Mouse (Mus musculus): ENCODE results near the gene Tmem176b. TPM values are rescaled to one million over a fixed set of nuclear protein-coding genes. Genes with fewer than 3 reads are reported as not detected.
"Not testable (repeated sequence)": the region's sequence is repeated elsewhere in the genome, so short reads cannot be mapped to it uniquely, and the experiment has no call there.

Gene Tmem176b
- 49.0 and 49.2 TPM in 2 replicates for polyA plus RNA-seq (2012; rRNA removed)

- Histone ChIP-seq H3K36me3 (ENCODE audit: control insufficient read depth, insufficient read depth, low read length) (no peaks in the 10 kb centered on the region), H3K4me1 (ENCODE audit: control insufficient read depth, insufficient read depth, low read length) (no peaks in the 10 kb centered on the region), H3K4me3 (ENCODE audit: control insufficient read depth, low read depth, low read length) (peak within 1 kb of the TSS; percentile 55), H3K27ac (ENCODE audit: control insufficient read depth, insufficient read depth, low read depth, low read length) (peak within 1 kb of the TSS; percentile 15), H3K27me3 (ENCODE audit: control insufficient read depth, insufficient read depth, low read length) (no peaks in the 10 kb centered on the region)
- TF ChIP-seq CTCF (IDR thresholded peaks at IDR 0.05; ENCODE audit: control insufficient read depth, insufficient read depth, insufficient replicate concordance, low read depth, low read length) (no peak), POLR2A (IDR thresholded peaks at IDR 0.05; ENCODE audit: control insufficient read depth, low read depth, low read length) (no peak)
Observed at GRCm38 (mm10) chr6:48840973-48841625, at the start of gene Tmem176b. TSS of gene Tmem176b (minus strand) at chr6:48841496.

DNA sequence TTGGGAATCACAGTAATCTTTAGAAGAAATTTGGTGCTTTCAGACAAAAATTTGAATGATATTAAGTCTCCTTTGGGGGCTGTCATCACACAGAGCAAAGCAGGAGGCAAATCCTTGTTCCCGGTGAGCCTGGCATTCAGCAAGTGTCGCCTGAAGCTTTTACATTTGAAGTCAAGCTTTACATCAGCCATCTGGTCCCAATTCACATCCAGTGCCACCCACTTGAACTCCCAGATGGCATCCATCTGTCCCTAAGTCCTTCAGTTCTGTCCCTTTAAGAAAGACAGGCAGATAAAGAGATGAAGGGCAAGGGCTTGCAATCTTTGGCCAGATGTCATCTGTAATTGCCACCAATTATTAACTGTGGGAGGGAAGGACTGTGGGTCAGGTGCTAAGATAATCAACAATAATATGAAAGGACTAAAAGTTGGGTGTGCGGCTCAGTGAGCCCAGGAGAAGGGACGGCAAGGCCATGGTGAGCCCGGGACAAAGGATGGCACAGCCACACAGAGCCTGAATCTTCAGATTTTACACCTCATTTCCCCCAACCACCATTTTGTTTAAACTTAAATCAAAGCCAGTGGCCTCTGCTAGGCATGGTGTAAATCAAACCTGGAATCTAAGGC lies 35.3 kb upstream of the Tmem176b start:
- no peak for TF ChIP-seq CTCF (IDR thresholded peaks at IDR 0.05; ENCODE audit: control insufficient read depth, insufficient read depth, insufficient replicate concordance, low read depth, low read length)
- no peak for TF ChIP-seq POLR2A (IDR thresholded peaks at IDR 0.05; ENCODE audit: control insufficient read depth, low read depth, low read length)
- Histone ChIP-seq H3K4me1 (ENCODE audit: control insufficient read depth, insufficient read depth, low read length) (no peaks in the 10 kb centered on the region), H3K27ac (ENCODE audit: control insufficient read depth, insufficient read depth, low read depth, low read length) (no peak overlapping the region), H3K36me3 (ENCODE audit: control insufficient read depth, insufficient read depth, low read length) (no peaks in the 10 kb centered on the region), H3K4me3 (ENCODE audit: control insufficient read depth, low read depth, low read length) (no peak overlapping the region), H3K27me3 (ENCODE audit: control insufficient read depth, insufficient read depth, low read length) (no peaks in the 10 kb centered on the region)

- TF ChIP-seq POLR2A (IDR thresholded peaks at IDR 0.05; ENCODE audit: control insufficient read depth, low read depth, low read length): no peak
- TF ChIP-seq CTCF (IDR thresholded peaks at IDR 0.05; ENCODE audit: control insufficient read depth, insufficient read depth, insufficient replicate concordance, low read depth, low read length): no peak
- H3K4me3 ChIP-seq (ENCODE audit: control insufficient read depth, low read depth, low read length): no peak overlapping the region
- no peak overlapping the region for H3K27ac ChIP-seq (ENCODE audit: control insufficient read depth, insufficient read depth, low read depth, low read length)
- H3K27me3 ChIP-seq (ENCODE audit: control insufficient read depth, insufficient read depth, low read length): no peaks in the 10 kb centered on the region
- H3K36me3 ChIP-seq (ENCODE audit: control insufficient read depth, insufficient read depth, low read length): no peaks in the 10 kb centered on the region
- H3K4me1 ChIP-seq (ENCODE audit: control insufficient read depth, insufficient read depth, low read length): no peaks in the 10 kb centered on the region
Observed at GRCm38 (mm10) chr6:48875515-48875914, 34.2 kb upstream of the Tmem176b start.

- Histone ChIP-seq H3K36me3 (ENCODE audit: control insufficient read depth, insufficient read depth, low read length) (no peaks in the 10 kb centered on the region), H3K27ac (ENCODE audit: control insufficient read depth, insufficient read depth, low read depth, low read length) (no peak overlapping the region), H3K4me3 (ENCODE audit: control insufficient read depth, low read depth, low read length) (no peak overlapping the region), H3K4me1 (ENCODE audit: control insufficient read depth, insufficient read depth, low read length) (no peaks in the 10 kb centered on the region), H3K27me3 (ENCODE audit: control insufficient read depth, insufficient read depth, low read length) (no peaks in the 10 kb centered on the region)
- TF ChIP-seq POLR2A (IDR thresholded peaks at IDR 0.05; ENCODE audit: control insufficient read depth, low read depth, low read length): no peak
Observed at GRCm38 (mm10) chr6:48874576-48874975, 33.3 kb upstream of the Tmem176b start.

- TF ChIP-seq CTCF (IDR thresholded peaks at IDR 0.05; ENCODE audit: control insufficient read depth, insufficient read depth, insufficient replicate concordance, low read depth, low read length): no peak
- TF ChIP-seq POLR2A (IDR thresholded peaks at IDR 0.05; ENCODE audit: control insufficient read depth, low read depth, low read length): no peak
- Histone ChIP-seq H3K27me3 (ENCODE audit: control insufficient read depth, insufficient read depth, low read length) (no peaks in the 10 kb centered on the region), H3K36me3 (ENCODE audit: control insufficient read depth, insufficient read depth, low read length) (no peaks in the 10 kb centered on the region)
Observed at GRCm38 (mm10) chr6:48872596-48872995, 31.3 kb upstream of the Tmem176b start, which contains the start of gene Aoc1. TSS of gene Aoc1 (plus strand) at chr6:48872896.

GRCm38 (mm10) chr6:48869774-48870173 lies 28.5 kb upstream of the Tmem176b start:
- Histone ChIP-seq H3K27ac (ENCODE audit: control insufficient read depth, insufficient read depth, low read depth, low read length) (no peak overlapping the region), H3K4me3 (ENCODE audit: control insufficient read depth, low read depth, low read length) (no peak overlapping the region), H3K36me3 (ENCODE audit: control insufficient read depth, insufficient read depth, low read length) (no peaks in the 10 kb centered on the region), H3K4me1 (ENCODE audit: control insufficient read depth, insufficient read depth, low read length) (no peaks in the 10 kb centered on the region), H3K27me3 (ENCODE audit: control insufficient read depth, insufficient read depth, low read length) (no peaks in the 10 kb centered on the region)
- TF ChIP-seq POLR2A (IDR thresholded peaks at IDR 0.05; ENCODE audit: control insufficient read depth, low read depth, low read length) (no peak), CTCF (IDR thresholded peaks at IDR 0.05; ENCODE audit: control insufficient read depth, insufficient read depth, insufficient replicate concordance, low read depth, low read length) (no peak)

More at GRCm38 (mm10) chr6:48872596-48872995, 31.3 kb upstream of the Tmem176b start, which contains the start of gene Aoc1:
- Histone ChIP-seq H3K4me1 (ENCODE audit: control insufficient read depth, insufficient read depth, low read length) (no peaks in the 10 kb centered on the region), H3K27ac (ENCODE audit: control insufficient read depth, insufficient read depth, low read depth, low read length) (no peak within 1 kb of the TSS), H3K4me3 (ENCODE audit: control insufficient read depth, low read depth, low read length) (no peak within 1 kb of the TSS)

DNA sequence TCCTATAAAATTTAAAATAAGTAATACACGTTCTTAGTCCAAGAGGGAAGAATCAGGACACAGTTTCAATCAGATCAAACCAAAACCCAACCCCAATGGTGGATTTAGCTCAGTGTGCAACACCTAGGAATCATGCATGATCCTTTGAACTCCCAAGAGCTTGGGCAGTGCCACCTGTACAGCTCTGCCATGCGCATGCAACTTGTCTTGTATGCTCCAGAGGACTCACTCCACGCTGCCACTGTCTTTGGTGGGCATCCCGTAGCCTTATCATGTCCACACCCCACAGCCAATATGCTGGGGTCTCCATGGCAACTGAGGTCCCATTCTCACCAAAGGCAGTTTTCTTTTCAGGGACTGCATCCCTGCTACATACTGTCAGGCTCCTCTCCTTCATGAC lies 25.9 kb upstream of the Tmem176b start:
- no peaks in the 10 kb centered on the region for H3K36me3 ChIP-seq (ENCODE audit: control insufficient read depth, insufficient read depth, low read length)
- TF ChIP-seq CTCF (IDR thresholded peaks at IDR 0.05; ENCODE audit: control insufficient read depth, insufficient read depth, insufficient replicate concordance, low read depth, low read length): no peak
- no peak for TF ChIP-seq POLR2A (IDR thresholded peaks at IDR 0.05; ENCODE audit: control insufficient read depth, low read depth, low read length)
- no peaks in the 10 kb centered on the region for H3K27me3 ChIP-seq (ENCODE audit: control insufficient read depth, insufficient read depth, low read length)
- no peaks in the 10 kb centered on the region for H3K4me1 ChIP-seq (ENCODE audit: control insufficient read depth, insufficient read depth, low read length)
- H3K4me3 ChIP-seq (ENCODE audit: control insufficient read depth, low read depth, low read length): no peak overlapping the region
- no peak overlapping the region for H3K27ac ChIP-seq (ENCODE audit: control insufficient read depth, insufficient read depth, low read depth, low read length)

DNA sequence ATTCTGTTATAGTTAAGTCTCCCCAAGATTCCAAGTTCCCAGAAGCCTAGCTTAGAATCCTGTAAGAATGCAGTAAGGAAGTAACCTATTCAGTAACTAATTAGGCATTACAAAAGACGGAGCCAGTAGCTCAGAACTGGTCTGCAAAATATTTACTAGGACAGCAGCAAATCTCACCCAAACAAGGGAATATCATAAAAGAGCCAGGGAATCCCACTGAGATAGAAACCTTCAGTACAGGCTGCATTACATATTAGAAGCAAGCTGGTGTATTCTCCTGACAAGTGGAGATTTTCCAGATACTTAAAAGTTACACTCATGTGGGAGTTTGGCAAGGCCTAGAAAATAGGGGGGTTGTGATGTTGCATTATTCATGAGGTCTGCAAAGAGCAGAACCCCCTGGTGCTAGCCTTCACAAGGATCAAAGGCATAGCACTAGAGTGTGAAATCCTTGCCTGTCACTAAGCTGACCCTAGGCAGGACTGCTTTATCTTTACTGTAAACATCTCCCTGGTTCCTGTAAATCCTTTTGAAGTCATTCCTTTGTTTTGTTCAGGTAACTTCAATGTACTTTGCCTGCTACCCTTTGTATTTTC lies 25.2 kb upstream of the Tmem176b start:
- H3K27ac ChIP-seq (ENCODE audit: control insufficient read depth, insufficient read depth, low read depth, low read length); H3K4me3 ChIP-seq (ENCODE audit: control insufficient read depth, low read depth, low read length); H3K4me1 ChIP-seq (ENCODE audit: control insufficient read depth, insufficient read depth, low read length); H3K36me3 ChIP-seq (ENCODE audit: control insufficient read depth, insufficient read depth, low read length); H3K27me3 ChIP-seq (ENCODE audit: control insufficient read depth, insufficient read depth, low read length): not testable (repeated sequence)
